Mouse (Mus musculus): ENCODE data around the gene Osm. TPM values are rescaled to one million over a fixed set of nuclear protein-coding genes. Genes with fewer than 3 reads are reported as not detected.

The Osm gene
- polyA plus RNA-seq, 1 experiment, result 0.52 TPM

DNA sequence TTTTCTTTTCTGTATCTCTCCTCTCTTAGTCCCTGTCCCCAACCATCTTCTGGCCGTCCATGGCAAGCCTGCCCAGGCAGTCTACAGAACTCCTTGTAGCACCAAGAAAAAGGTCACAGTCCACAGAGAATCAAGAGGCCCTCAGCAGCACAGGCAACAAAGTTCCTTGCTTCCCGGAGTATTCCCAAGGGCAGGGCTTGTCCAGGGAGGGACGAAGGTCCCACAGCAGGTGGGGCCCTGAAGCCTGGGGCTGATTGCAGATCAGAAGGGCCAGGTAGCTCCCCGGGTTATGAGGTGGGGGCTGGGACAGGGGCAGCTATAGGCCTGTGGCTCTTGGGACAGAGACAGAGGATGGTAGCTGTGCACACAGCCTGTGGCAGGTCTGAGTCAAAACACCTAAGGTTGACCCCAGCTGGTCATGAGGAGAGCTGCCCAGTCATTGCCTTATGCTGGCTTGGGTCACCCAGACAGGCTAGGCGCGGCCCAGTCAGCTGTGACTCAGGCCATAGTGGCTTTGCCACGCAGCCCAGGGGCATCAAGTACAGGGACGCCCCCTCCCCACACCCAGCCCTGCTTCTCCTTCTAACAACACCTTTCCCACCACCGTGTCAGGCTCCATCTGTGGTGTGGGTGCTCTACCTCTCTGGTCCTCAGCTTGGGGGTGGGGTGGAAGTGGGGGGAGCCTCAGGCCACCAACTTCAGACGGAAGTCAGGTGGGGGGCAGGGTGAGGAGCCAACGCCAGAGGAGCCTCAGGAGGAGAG, 20.8 kb downstream of the Osm start, which contains the start of gene Lif:
Gene Lif, plus strand, starts transcription at position 712 of the 762 bp plus-strand sequence.
- H3K27ac ChIP-seq (ENCODE audit: insufficient read depth, low read length), result no peak within 1 kb of the TSS
- H3K36me3 ChIP-seq (ENCODE audit: control insufficient read depth, insufficient read depth, low read length, poor library complexity, severe bottlenecking), result no peaks in the 10 kb centered on the region
- H3K27me3 ChIP-seq (ENCODE audit: control insufficient read depth, insufficient read depth, low read length, poor library complexity, severe bottlenecking), result no peaks in the 10 kb centered on the region
- peaks cover 9% of the 10 kb centered on the region for H3K4me1 ChIP-seq (ENCODE audit: control insufficient read depth, insufficient read depth, low read length)
- H3K9me3 ChIP-seq (replicated peaks; ENCODE audit: control insufficient read depth, insufficient read depth, low read length, poor library complexity, severe bottlenecking), result no peaks in the 10 kb centered on the region
- H3K9ac ChIP-seq (ENCODE audit: low read depth, poor library complexity, severe bottlenecking), result 0 out of 2 replicates have a peak within 1 kb of the TSS, but pooled peaks have one; percentile 3
- TF ChIP-seq POLR2A (IDR thresholded peaks at IDR 0.05; ENCODE audit: insufficient read depth, low read length) (no peak), CTCF (IDR thresholded peaks at IDR 0.05; ENCODE audit: low read depth, low read length) (no peak), EP300 (IDR thresholded peaks at IDR 0.05; ENCODE audit: insufficient read depth, low read depth, low read length) (0 out of 2 replicates have a peak, but pooled peaks have one; percentile 19)
- no peak within 1 kb of the TSS for H3K4me3 ChIP-seq (ENCODE audit: low read depth, low read length)

DNA sequence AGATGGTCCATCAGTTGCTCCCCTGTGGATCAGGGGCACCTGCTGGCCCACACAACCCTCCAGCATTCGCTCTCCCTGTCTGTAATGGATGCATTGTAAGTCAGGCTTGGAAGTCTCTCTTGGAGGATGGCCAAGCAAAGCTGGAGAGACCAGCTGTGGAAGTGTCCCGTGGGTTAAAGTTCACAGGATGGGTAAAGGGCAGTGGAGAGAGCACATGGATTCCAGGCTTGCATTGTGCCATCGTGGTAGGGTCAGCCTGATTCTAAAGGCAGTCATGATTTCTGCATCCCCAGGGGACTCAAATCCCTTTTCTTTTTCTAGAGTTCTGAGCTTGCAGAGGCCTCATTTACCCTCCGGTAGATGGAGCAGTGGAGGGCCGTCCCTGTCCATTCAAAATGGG, 21.5 kb downstream of the Osm start:
- Histone ChIP-seq H3K27me3 (ENCODE audit: control insufficient read depth, insufficient read depth, low read length, poor library complexity, severe bottlenecking) (no peaks in the 10 kb centered on the region), H3K9ac (ENCODE audit: low read depth, poor library complexity, severe bottlenecking) (no peak overlapping the region), H3K27ac (ENCODE audit: insufficient read depth, low read length) (no peak overlapping the region), H3K4me3 (ENCODE audit: low read depth, low read length) (no peak overlapping the region), H3K4me1 (ENCODE audit: control insufficient read depth, insufficient read depth, low read length) (peaks cover 12% of the 10 kb centered on the region), H3K36me3 (ENCODE audit: control insufficient read depth, insufficient read depth, low read length, poor library complexity, severe bottlenecking) (no peaks in the 10 kb centered on the region), H3K9me3 (replicated peaks; ENCODE audit: control insufficient read depth, insufficient read depth, low read length, poor library complexity, severe bottlenecking) (no peaks in the 10 kb centered on the region)
- TF ChIP-seq POLR2A (IDR thresholded peaks at IDR 0.05; ENCODE audit: insufficient read depth, low read length) (no peak), CTCF (IDR thresholded peaks at IDR 0.05; ENCODE audit: low read depth, low read length) (no peak), EP300 (IDR thresholded peaks at IDR 0.05; ENCODE audit: insufficient read depth, low read depth, low read length) (no peak)

DNA sequence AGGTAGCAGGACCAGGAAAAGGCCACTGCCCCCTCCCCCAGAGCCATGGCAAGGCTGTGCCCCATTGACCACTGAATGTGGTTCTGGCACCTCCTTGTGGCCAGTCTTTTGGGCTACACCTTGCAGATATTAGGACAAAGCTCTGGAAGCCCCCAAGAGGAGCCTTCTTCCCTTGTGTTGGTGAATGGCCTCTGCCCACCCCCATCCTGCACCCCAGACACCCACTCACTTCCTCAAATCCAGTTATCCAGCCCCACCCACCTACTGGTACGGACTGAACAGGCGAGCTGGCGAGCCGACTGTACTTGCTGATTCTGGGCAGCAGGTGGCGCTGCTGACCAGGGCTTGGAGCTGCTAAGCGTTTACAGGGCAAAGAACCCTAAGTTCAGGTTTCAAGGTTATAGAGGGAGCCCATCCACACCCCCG, 22.4 kb downstream of the Osm start:
- H3K9me3 ChIP-seq (replicated peaks; ENCODE audit: control insufficient read depth, insufficient read depth, low read length, poor library complexity, severe bottlenecking), result no peaks in the 10 kb centered on the region
- H3K4me3 ChIP-seq (ENCODE audit: low read depth, low read length), result no peak overlapping the region
- H3K4me1 ChIP-seq (ENCODE audit: control insufficient read depth, insufficient read depth, low read length), result peaks cover 12% of the 10 kb centered on the region
- no peak overlapping the region for H3K9ac ChIP-seq (ENCODE audit: low read depth, poor library complexity, severe bottlenecking)
- TF ChIP-seq EP300 (IDR thresholded peaks at IDR 0.05; ENCODE audit: insufficient read depth, low read depth, low read length) (no peak), CTCF (IDR thresholded peaks at IDR 0.05; ENCODE audit: low read depth, low read length) (peak; percentile 87), POLR2A (IDR thresholded peaks at IDR 0.05; ENCODE audit: insufficient read depth, low read length) (no peak)
- no peaks in the 10 kb centered on the region for H3K27me3 ChIP-seq (ENCODE audit: control insufficient read depth, insufficient read depth, low read length, poor library complexity, severe bottlenecking)
- H3K36me3 ChIP-seq (ENCODE audit: control insufficient read depth, insufficient read depth, low read length, poor library complexity, severe bottlenecking), result no peaks in the 10 kb centered on the region
- H3K27ac ChIP-seq (ENCODE audit: insufficient read depth, low read length), result no peak overlapping the region

DNA sequence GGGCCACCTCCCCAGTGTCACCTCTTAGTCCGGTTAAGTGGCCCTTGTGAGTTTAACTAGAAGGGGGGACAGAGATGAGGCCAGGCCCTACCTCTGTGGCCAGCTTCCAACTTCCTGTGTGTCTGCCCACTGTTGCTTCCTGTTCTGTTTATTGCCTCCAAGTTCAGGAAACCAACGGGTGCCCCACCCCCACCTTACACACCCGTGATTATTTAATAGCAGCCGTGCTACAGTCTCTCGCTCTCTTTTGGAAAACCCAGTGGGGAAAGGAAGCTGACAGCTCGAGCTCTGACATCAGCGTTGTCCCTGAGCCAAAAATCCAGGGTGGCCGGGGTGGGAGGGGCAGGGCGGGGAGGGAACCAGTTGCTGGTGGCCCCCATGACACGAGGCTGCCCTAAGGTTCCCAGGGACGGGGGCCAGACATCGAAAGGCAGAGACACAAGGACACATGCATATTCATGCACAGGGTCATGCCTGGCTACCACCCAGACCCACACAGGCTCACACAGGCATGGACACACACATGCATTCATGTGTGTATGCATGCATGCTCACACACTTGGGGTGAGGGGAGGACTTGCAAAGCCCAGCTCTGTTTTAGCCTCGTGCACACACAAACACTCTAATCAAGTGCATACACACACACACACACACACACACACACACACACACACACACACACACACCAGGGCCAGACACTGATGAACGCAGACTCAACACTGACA, 24.4 kb downstream of the Osm start:
- no peak overlapping the region for H3K9ac ChIP-seq (ENCODE audit: low read depth, poor library complexity, severe bottlenecking)
- H3K9me3 ChIP-seq (replicated peaks; ENCODE audit: control insufficient read depth, insufficient read depth, low read length, poor library complexity, severe bottlenecking), result no peaks in the 10 kb centered on the region
- no peak overlapping the region for H3K27ac ChIP-seq (ENCODE audit: insufficient read depth, low read length)
- no peaks in the 10 kb centered on the region for H3K27me3 ChIP-seq (ENCODE audit: control insufficient read depth, insufficient read depth, low read length, poor library complexity, severe bottlenecking)
- H3K4me1 ChIP-seq (ENCODE audit: control insufficient read depth, insufficient read depth, low read length), result peaks cover 18% of the 10 kb centered on the region
- H3K36me3 ChIP-seq (ENCODE audit: control insufficient read depth, insufficient read depth, low read length, poor library complexity, severe bottlenecking), result no peaks in the 10 kb centered on the region
- H3K4me3 ChIP-seq (ENCODE audit: low read depth, low read length), result no peak overlapping the region
- no peak for TF ChIP-seq CTCF (IDR thresholded peaks at IDR 0.05; ENCODE audit: low read depth, low read length)
- no peak for TF ChIP-seq EP300 (IDR thresholded peaks at IDR 0.05; ENCODE audit: insufficient read depth, low read depth, low read length)
- no peak for TF ChIP-seq POLR2A (IDR thresholded peaks at IDR 0.05; ENCODE audit: insufficient read depth, low read length)

DNA sequence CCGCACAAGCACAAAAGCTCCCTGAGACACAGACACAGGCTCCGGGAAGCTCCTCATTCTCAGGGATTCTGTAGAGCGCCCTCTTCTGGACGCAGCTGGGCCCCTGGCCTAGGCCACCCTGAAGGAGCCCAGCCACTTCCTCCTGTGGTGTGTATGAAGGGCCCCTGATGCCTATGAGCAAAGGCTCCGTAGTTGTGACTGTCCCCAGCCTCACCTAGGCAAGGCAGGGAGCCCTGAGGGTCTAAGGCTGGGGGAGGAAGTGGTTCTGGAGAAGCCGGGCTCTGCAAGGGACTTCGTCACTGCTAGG, 24.9 kb downstream of the Osm start:
- H3K9ac ChIP-seq (ENCODE audit: low read depth, poor library complexity, severe bottlenecking), result no peak overlapping the region
- peaks cover 18% of the 10 kb centered on the region for H3K4me1 ChIP-seq (ENCODE audit: control insufficient read depth, insufficient read depth, low read length)
- H3K9me3 ChIP-seq (replicated peaks; ENCODE audit: control insufficient read depth, insufficient read depth, low read length, poor library complexity, severe bottlenecking), result no peaks in the 10 kb centered on the region
- H3K27ac ChIP-seq (ENCODE audit: insufficient read depth, low read length), result 0 out of 2 replicates have a peak overlapping the region, but pooled peaks have one; percentile 5
- H3K4me3 ChIP-seq (ENCODE audit: low read depth, low read length), result no peak overlapping the region
- H3K36me3 ChIP-seq (ENCODE audit: control insufficient read depth, insufficient read depth, low read length, poor library complexity, severe bottlenecking), result no peaks in the 10 kb centered on the region
- peak; percentile 70 for TF ChIP-seq CTCF (IDR thresholded peaks at IDR 0.05; ENCODE audit: low read depth, low read length)
- no peak for TF ChIP-seq EP300 (IDR thresholded peaks at IDR 0.05; ENCODE audit: insufficient read depth, low read depth, low read length)
- no peaks in the 10 kb centered on the region for H3K27me3 ChIP-seq (ENCODE audit: control insufficient read depth, insufficient read depth, low read length, poor library complexity, severe bottlenecking)

DNA sequence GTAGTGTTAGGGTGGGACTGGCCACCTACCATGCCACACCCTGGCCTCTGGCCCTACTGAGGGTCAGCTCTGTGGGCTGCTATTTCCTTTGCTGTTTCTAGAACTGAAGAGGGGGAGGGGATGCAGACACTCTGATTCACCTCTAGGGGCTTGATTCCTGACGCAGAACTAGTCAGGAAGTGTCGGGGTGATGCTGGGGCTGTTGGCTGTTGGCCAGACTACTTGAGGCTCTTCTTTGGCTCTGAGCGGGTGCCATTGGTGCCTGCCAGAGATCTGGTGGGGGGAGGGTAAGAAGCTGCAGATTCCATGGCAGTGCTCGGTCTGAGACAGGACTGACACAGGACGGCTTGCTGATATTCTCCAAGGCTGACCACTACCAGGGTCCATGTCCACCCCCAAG, 25.7 kb downstream of the Osm start:
- Histone ChIP-seq H3K27ac (ENCODE audit: insufficient read depth, low read length) (no peak overlapping the region), H3K4me1 (ENCODE audit: control insufficient read depth, insufficient read depth, low read length) (peaks cover 18% of the 10 kb centered on the region), H3K9ac (ENCODE audit: low read depth, poor library complexity, severe bottlenecking) (no peak overlapping the region), H3K4me3 (ENCODE audit: low read depth, low read length) (no peak overlapping the region), H3K36me3 (ENCODE audit: control insufficient read depth, insufficient read depth, low read length, poor library complexity, severe bottlenecking) (no peaks in the 10 kb centered on the region), H3K9me3 (replicated peaks; ENCODE audit: control insufficient read depth, insufficient read depth, low read length, poor library complexity, severe bottlenecking) (no peaks in the 10 kb centered on the region), H3K27me3 (ENCODE audit: control insufficient read depth, insufficient read depth, low read length, poor library complexity, severe bottlenecking) (no peaks in the 10 kb centered on the region)
- TF ChIP-seq EP300 (IDR thresholded peaks at IDR 0.05; ENCODE audit: insufficient read depth, low read depth, low read length), result no peak
- TF ChIP-seq POLR2A (IDR thresholded peaks at IDR 0.05; ENCODE audit: insufficient read depth, low read length), result no peak
- no peak for TF ChIP-seq CTCF (IDR thresholded peaks at IDR 0.05; ENCODE audit: low read depth, low read length)

Measured in ES-Bruce4 (cell line).